Mouse (Mus musculus) megakaryocyte-erythroid progenitor cell, adult 5-6 weeks (primary cell): ENCODE data around the gene Olfr591. TPM values are rescaled to one million over a fixed set of nuclear protein-coding genes. Genes with fewer than 3 reads are reported as not detected.
"Not testable (repeated sequence)": the region's sequence is repeated elsewhere in the genome, so short reads cannot be mapped to it uniquely, and the experiment has no call there.

ENCODE experiments used
- ATAC-seq: replicated peaks from 2 replicates; pipeline ENCODE4 v1.8.0; 2016; ENCODE audit warnings: mild to moderate bottlenecking, inconsistent platforms; ENCODE audit not compliant: severe bottlenecking, poor library complexity, low FRiP score, low TSS enrichment
- total RNA-seq, 2 experiments: library from RNA; stranded (forward) in 1 of 2; stranded (reverse) in 1 of 2; fragments of 200-1000, 215-1000 nt in 1 of 2; fragments of >200 nt in 1 of 2; fragmentation: Nextera tagmentation in 1 of 2; gene quantifications; 2 replicates each; pipeline ENCODE4 v1.2.3; 2014 to 2017

The Olfr591 gene
- total RNA-seq (2014; fragmentation: Nextera tagmentation) (not detected in 2 replicates), total RNA-seq (2017) (not detected in 2 replicates)

GRCm38 (mm10) chr7:103178240-103178639 lies at the start of gene Olfr591:
Gene Olfr591, minus strand, starts transcription at chr7:103178340.
- ATAC-seq: no peak

GRCm38 (mm10) chr7:103216696-103217095 lies 38.6 kb upstream of the Olfr591 start, which contains the start of gene Olfr594:
Gene Olfr594, plus strand, starts transcription at chr7:103216996.
- no peak for ATAC-seq

GRCm38 (mm10) chr7:103212050-103212449 lies 33.9 kb upstream of the Olfr591 start:
- not testable (repeated sequence) for ATAC-seq

GRCm38 (mm10) chr7:103211562-103211961 lies 33.4 kb upstream of the Olfr591 start, which contains the start of gene Olfr593:
Gene Olfr593, plus strand, starts transcription at chr7:103211862.
- ATAC-seq: no peak

GRCm38 (mm10) chr7:103184503-103184902 lies 6.4 kb upstream of the Olfr591 start, which contains the start of gene Olfr592:
Gene Olfr592, plus strand, starts transcription at chr7:103184803.
- not testable (repeated sequence) for ATAC-seq

- no peak for ATAC-seq
Observed at GRCm38 (mm10) chr7:103169697-103170096, 8.4 kb downstream of the Olfr591 start.

- no peak for ATAC-seq
Observed at GRCm38 (mm10) chr7:103156256-103156655, 21.9 kb downstream of the Olfr591 start, which contains the start of gene Olfr589. Gene Olfr589, minus strand, starts transcription at chr7:103156356.

GRCm38 (mm10) chr7:103140579-103140978 lies 37.6 kb downstream of the Olfr591 start, which contains the start of gene Olfr588-ps1:
Gene Olfr588-ps1, plus strand, starts transcription at chr7:103140879.
- ATAC-seq: no peak

- ATAC-seq: no peak
Observed at GRCm38 (mm10) chr7:103125538-103125937, 52.6 kb downstream of the Olfr591 start, which contains the start of gene Olfr586. Gene Olfr586, minus strand, starts transcription at chr7:103125638.

GRCm38 (mm10) chr7:103119406-103119805 lies 58.7 kb downstream of the Olfr591 start:
- no peak for ATAC-seq

Other genes with a start within 250 kb of the Olfr591 start
- gene Olfr573-ps1, start 235.8 kb downstream of the Olfr591 start, total RNA-seq (2014; fragmentation: Nextera tagmentation): not detected in 2 replicates
- gene Olfr573-ps1, start 235.8 kb downstream of the Olfr591 start, total RNA-seq (2017): not detected in 2 replicates
- not detected in 2 replicates for gene Olfr574, start 229.9 kb downstream of the Olfr591 start, total RNA-seq (2014; fragmentation: Nextera tagmentation)
- not detected in 2 replicates for gene Olfr574, start 229.9 kb downstream of the Olfr591 start, total RNA-seq (2017)
- not detected in 2 replicates for gene Olfr575, start 219.6 kb downstream of the Olfr591 start, total RNA-seq (2014; fragmentation: Nextera tagmentation)
- gene Olfr575, start 219.6 kb downstream of the Olfr591 start, total RNA-seq (2017): not detected in 2 replicates
- not detected in 2 replicates for gene Olfr576, start 215.7 kb downstream of the Olfr591 start, total RNA-seq (2014; fragmentation: Nextera tagmentation)
- gene Olfr576, start 215.7 kb downstream of the Olfr591 start, total RNA-seq (2017): not detected in 2 replicates
- gene Olfr577, start 202.4 kb downstream of the Olfr591 start, total RNA-seq (2014; fragmentation: Nextera tagmentation): not detected in 2 replicates
- gene Olfr577, start 202.4 kb downstream of the Olfr591 start, total RNA-seq (2017): not detected in 2 replicates
- gene Olfr578, start 189.0 kb downstream of the Olfr591 start, total RNA-seq (2014; fragmentation: Nextera tagmentation): not detected in 2 replicates
- gene Olfr578, start 189.0 kb downstream of the Olfr591 start, total RNA-seq (2017): not detected in 2 replicates
- gene Olfr582, start 140.3 kb downstream of the Olfr591 start, total RNA-seq (2014; fragmentation: Nextera tagmentation): not detected in 2 replicates
- gene Olfr582, start 140.3 kb downstream of the Olfr591 start, total RNA-seq (2017): not detected in 2 replicates
- not detected in 2 replicates for gene Olfr583, start 127.0 kb downstream of the Olfr591 start, total RNA-seq (2014; fragmentation: Nextera tagmentation)
- gene Olfr583, start 127.0 kb downstream of the Olfr591 start, total RNA-seq (2017): not detected in 2 replicates
- not detected in 2 replicates for gene Olfr584, start 96.5 kb downstream of the Olfr591 start, total RNA-seq (2014; fragmentation: Nextera tagmentation)
- not detected in 2 replicates for gene Olfr584, start 96.5 kb downstream of the Olfr591 start, total RNA-seq (2017)
- not detected in 2 replicates for gene Olfr585, start 80.6 kb downstream of the Olfr591 start, total RNA-seq (2014; fragmentation: Nextera tagmentation)
- not detected in 2 replicates for gene Olfr585, start 80.6 kb downstream of the Olfr591 start, total RNA-seq (2017)
- gene Olfr586, start 52.7 kb downstream of the Olfr591 start, total RNA-seq (2014; fragmentation: Nextera tagmentation): not detected in 2 replicates
- not detected in 2 replicates for gene Olfr586, start 52.7 kb downstream of the Olfr591 start, total RNA-seq (2017)
- not detected in 2 replicates for gene Olfr588-ps1, start 37.5 kb downstream of the Olfr591 start, total RNA-seq (2014; fragmentation: Nextera tagmentation)
- gene Olfr588-ps1, start 37.5 kb downstream of the Olfr591 start, total RNA-seq (2017): not detected in 2 replicates
- gene Olfr589, start 22.0 kb downstream of the Olfr591 start, total RNA-seq (2014; fragmentation: Nextera tagmentation): not detected in 2 replicates
- gene Olfr589, start 22.0 kb downstream of the Olfr591 start, total RNA-seq (2017): not detected in 2 replicates
- not detected in 2 replicates for gene Olfr592, start 6.5 kb upstream of the Olfr591 start, total RNA-seq (2014; fragmentation: Nextera tagmentation)
- gene Olfr592, start 6.5 kb upstream of the Olfr591 start, total RNA-seq (2017): not detected in 2 replicates
- not detected in 2 replicates for gene Olfr593, start 33.5 kb upstream of the Olfr591 start, total RNA-seq (2014; fragmentation: Nextera tagmentation)
- gene Olfr593, start 33.5 kb upstream of the Olfr591 start, total RNA-seq (2017): not detected in 2 replicates
- gene Olfr594, start 38.7 kb upstream of the Olfr591 start, total RNA-seq (2014; fragmentation: Nextera tagmentation): not detected in 2 replicates
- not detected in 2 replicates for gene Olfr594, start 38.7 kb upstream of the Olfr591 start, total RNA-seq (2017)
- gene Usp17ld, start 74.2 kb upstream of the Olfr591 start, total RNA-seq (2014; fragmentation: Nextera tagmentation): not detected in 2 replicates
- not detected in 2 replicates for gene Usp17ld, start 74.2 kb upstream of the Olfr591 start, total RNA-seq (2017)
- gene Olfr596, start 127.3 kb upstream of the Olfr591 start, total RNA-seq (2014; fragmentation: Nextera tagmentation): not detected in 2 replicates
- gene Olfr596, start 127.3 kb upstream of the Olfr591 start, total RNA-seq (2017): not detected in 2 replicates
- not detected in 2 replicates for gene Olfr597, start 138.0 kb upstream of the Olfr591 start, total RNA-seq (2014; fragmentation: Nextera tagmentation)
- not detected in 2 replicates for gene Olfr597, start 138.0 kb upstream of the Olfr591 start, total RNA-seq (2017)
- gene Olfr598, start 145.2 kb upstream of the Olfr591 start, total RNA-seq (2014; fragmentation: Nextera tagmentation): not detected in 2 replicates
- not detected in 2 replicates for gene Olfr598, start 145.2 kb upstream of the Olfr591 start, total RNA-seq (2017)
- not detected in 2 replicates for gene Olfr599, start 157.6 kb upstream of the Olfr591 start, total RNA-seq (2014; fragmentation: Nextera tagmentation)
- not detected in 2 replicates for gene Olfr599, start 157.6 kb upstream of the Olfr591 start, total RNA-seq (2017)
- gene Olfr600, start 171.3 kb upstream of the Olfr591 start, total RNA-seq (2014; fragmentation: Nextera tagmentation): not detected in 2 replicates
- gene Olfr600, start 171.3 kb upstream of the Olfr591 start, total RNA-seq (2017): not detected in 2 replicates
- gene Olfr601, start 184.3 kb upstream of the Olfr591 start, total RNA-seq (2014; fragmentation: Nextera tagmentation): not detected in 2 replicates
- gene Olfr601, start 184.3 kb upstream of the Olfr591 start, total RNA-seq (2017): not detected in 2 replicates
- gene Olfr603, start 207.8 kb upstream of the Olfr591 start, total RNA-seq (2014; fragmentation: Nextera tagmentation): not detected in 2 replicates
- not detected in 2 replicates for gene Olfr603, start 207.8 kb upstream of the Olfr591 start, total RNA-seq (2017)
- not detected in 2 replicates for gene Usp17lc, start 236.7 kb upstream of the Olfr591 start, total RNA-seq (2014; fragmentation: Nextera tagmentation)
- not detected in 2 replicates for gene Usp17lc, start 236.7 kb upstream of the Olfr591 start, total RNA-seq (2017)